Mouse (Mus musculus) heart, postnatal 0 days (tissue): ENCODE measurements around the gene Tle3.

Experiments
- CTCF ChIP-seq: IDR thresholded peaks from 2 replicates; pipeline ENCODE4 v1.5.1; 2016; ENCODE audit warnings: antibody characterized with exemption, control low read depth, low read depth
- EP300 ChIP-seq: IDR thresholded peaks from 2 replicates; pipeline ENCODE4 v1.6.1; 2016; ENCODE audit warnings: antibody characterized with exemption, low read depth

DNA sequence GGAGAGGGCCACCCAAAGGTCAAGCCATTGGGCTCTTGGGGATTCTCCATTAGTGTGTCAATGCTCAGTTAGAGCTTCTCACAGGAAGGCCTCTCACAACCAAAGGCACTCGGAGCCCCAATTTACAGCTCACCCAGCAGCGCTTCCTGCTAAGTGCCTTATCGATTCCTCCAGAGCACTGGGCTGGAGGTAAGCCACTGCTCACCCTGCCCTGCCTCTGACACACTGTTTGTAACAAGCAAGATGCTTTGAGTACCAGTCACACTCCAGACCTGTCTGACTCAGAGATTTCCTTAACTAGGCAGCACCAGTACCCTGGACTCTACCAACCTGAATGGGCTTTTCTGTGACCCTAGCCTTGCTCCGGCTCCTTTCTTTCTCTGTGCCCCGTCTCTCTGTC is 44.0 kb upstream of the Tle3 start:
- TF ChIP-seq CTCF (no peak), EP300 (no peak)
